Mouse (Mus musculus): ENCODE measurements at regions not wholly inside any gene's neighbourhood (a gene's known extent, or its start where the extent isn't known, plus 50 kb on each side); places are given as distances from the start of the nearest gene placed in this dataset.

DNA sequence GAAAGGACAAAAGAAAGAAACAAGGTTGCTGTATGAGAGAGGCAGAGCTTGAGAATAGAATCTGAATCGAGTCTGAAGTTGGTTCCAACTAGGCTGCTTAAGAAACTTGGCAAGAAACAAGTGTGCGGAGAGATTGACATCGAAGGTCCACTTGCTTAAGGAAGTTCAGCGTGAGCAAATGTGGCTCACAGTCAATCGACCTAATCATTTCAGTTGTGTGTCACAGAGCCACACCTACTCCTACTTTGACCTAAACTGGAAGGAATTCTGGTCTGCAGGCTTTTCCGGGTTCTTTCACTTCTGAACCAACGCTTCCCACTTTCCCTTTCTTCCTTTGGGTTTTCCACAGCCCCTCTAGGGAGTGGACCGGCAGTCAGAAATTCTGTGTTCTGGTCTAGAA, 313.8 kb upstream of the Ubash3b start:
- Histone ChIP-seq H3K27ac (peak overlapping the region; percentile 84), H3K9me3 (no peaks in the 10 kb centered on the region), H3K4me1 (peaks cover 24% of the 10 kb centered on the region), H3K36me3 (replicated peaks) (no peaks in the 10 kb centered on the region), H3K4me3 (no peak overlapping the region), H3K27me3 (ENCODE audit: poor library complexity, severe bottlenecking) (no peaks in the 10 kb centered on the region)
- 87% methylated on average over 8 of the region's 8 CpGs for WGBS
- DNase-seq (ENCODE audit: extremely low spot score, low spot score), result no peak

DNA sequence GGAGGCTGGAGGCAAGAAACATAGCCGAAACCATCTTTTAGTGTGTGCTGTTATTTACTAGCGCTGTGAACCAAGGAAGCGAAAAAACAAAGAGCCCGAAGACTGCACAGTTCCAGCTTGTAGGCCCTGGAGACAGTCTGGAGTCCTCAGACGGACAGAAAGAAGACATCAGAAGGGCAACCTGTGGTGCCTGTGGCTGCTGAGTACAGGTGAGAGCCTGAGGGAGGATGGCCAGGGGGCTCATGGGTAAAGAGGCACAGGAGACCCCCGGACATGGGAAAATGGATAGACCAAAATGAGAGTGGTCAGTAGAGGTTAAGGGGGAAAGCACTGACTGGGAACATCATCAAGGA, 313.4 kb upstream of the Ubash3b start:
- no peaks in the 10 kb centered on the region for H3K27me3 ChIP-seq (ENCODE audit: poor library complexity, severe bottlenecking)
- peaks cover 28% of the 10 kb centered on the region for H3K4me1 ChIP-seq
- no peaks in the 10 kb centered on the region for H3K9me3 ChIP-seq
- no peak for DNase-seq (ENCODE audit: extremely low spot score, low spot score)
- 71% methylated on average over 6 of the region's 6 CpGs for WGBS
- peak overlapping the region; percentile 84 for H3K27ac ChIP-seq
- peak overlapping the region; percentile 11; the same call in 1 of the 2 replicates for H3K4me3 ChIP-seq
- no peaks in the 10 kb centered on the region for H3K36me3 ChIP-seq (replicated peaks)

DNA sequence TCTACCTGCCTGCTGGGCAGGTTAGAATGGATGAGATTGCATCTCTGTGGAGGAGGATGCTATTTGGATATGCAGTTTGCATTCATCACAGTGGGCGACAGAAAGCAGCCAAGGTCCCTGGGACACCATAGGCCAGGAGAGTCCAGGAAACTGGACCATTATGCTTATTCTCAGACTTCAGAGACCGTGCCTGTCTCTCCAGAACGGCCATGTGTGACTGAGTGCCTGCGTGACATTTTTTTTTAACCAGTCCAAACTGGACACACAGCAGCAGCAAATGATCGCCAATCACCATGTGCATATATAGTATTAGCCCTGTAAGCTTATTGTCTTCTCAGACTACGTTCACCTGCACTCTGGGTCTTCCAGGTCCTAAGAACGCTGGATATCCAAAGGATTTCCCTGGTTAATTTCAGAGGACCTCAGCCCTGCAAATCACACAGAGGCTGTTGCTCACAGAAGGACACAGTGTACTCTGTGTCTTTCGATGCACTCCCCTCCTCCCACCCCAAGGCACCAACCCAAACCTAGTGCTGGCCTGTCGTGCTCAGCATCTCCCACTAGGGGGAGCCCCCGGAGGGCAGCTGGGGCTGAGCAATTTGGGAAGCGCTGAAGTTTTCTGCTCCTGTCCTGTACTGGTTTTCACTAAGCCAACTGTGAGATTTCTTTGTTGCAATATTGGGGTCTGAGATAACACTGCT, 312.9 kb upstream of the Ubash3b start:
- H3K4me3 ChIP-seq, result peak overlapping the region; percentile 11; the same call in 1 of the 2 replicates

DNA sequence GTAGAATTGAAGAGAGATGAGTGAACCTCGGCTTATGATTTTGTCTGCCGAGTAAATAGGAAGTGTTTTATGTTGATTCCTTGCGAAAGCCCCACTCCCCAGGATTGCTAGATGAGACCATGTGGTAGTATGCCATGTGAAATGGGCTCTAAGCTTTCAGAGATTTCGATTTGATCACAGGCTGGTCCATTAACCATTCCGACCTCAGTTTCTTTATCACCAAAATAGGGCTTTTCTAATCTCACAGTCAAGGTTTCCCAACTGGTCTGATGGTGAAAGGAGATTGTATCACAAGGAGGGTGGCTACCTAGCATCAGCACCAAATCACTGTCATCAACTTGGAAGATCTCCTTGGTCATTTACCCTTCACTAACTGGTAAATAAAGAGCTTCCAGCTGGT, 312.0 kb upstream of the Ubash3b start:
- DNase-seq (ENCODE audit: extremely low spot score, low spot score), result no peak
- H3K27ac ChIP-seq, result 0 out of 2 replicates have a peak overlapping the region, but pooled peaks have one; percentile 84
- H3K27me3 ChIP-seq (ENCODE audit: poor library complexity, severe bottlenecking), result no peaks in the 10 kb centered on the region
- H3K36me3 ChIP-seq (replicated peaks), result no peaks in the 10 kb centered on the region
- no peaks in the 10 kb centered on the region for H3K9me3 ChIP-seq
- H3K4me1 ChIP-seq, result peaks cover 31% of the 10 kb centered on the region
- H3K4me3 ChIP-seq, result no peak overlapping the region
- 90% methylated on average over 5 of the region's 5 CpGs for WGBS

More for the DNA sequence above, 312.9 kb upstream of the Ubash3b start:
- 47% methylated on average over 11 of the region's 11 CpGs for WGBS
- Histone ChIP-seq H3K4me1 (peaks cover 31% of the 10 kb centered on the region), H3K27ac (peak overlapping the region; percentile 84), H3K9me3 (no peaks in the 10 kb centered on the region), H3K27me3 (ENCODE audit: poor library complexity, severe bottlenecking) (no peaks in the 10 kb centered on the region), H3K36me3 (replicated peaks) (no peaks in the 10 kb centered on the region)
- peak; percentile 87 for DNase-seq (ENCODE audit: extremely low spot score, low spot score)

- no peaks in the 10 kb centered on the region for H3K27me3 ChIP-seq (ENCODE audit: poor library complexity, severe bottlenecking)
- peaks cover 31% of the 10 kb centered on the region for H3K4me1 ChIP-seq
- no peaks in the 10 kb centered on the region for H3K36me3 ChIP-seq (replicated peaks)
- no peaks in the 10 kb centered on the region for H3K9me3 ChIP-seq
- no peak for DNase-seq (ENCODE audit: extremely low spot score, low spot score)
- 91% methylated on average over 3 of the region's 3 CpGs for WGBS
- H3K27ac ChIP-seq, result no peak overlapping the region
- H3K4me3 ChIP-seq, result no peak overlapping the region
Observed at GRCm38 (mm10) chr9:41471345-41471744, 309.8 kb upstream of the Ubash3b start.

GRCm38 (mm10) chr9:41470010-41470409, 308.5 kb upstream of the Ubash3b start:
- H3K9me3 ChIP-seq, result no peaks in the 10 kb centered on the region
- peaks cover 23% of the 10 kb centered on the region for H3K4me1 ChIP-seq
- no peak for DNase-seq (ENCODE audit: extremely low spot score, low spot score)
- no peak overlapping the region for H3K4me3 ChIP-seq
- H3K27me3 ChIP-seq (ENCODE audit: poor library complexity, severe bottlenecking), result no peaks in the 10 kb centered on the region
- no peaks in the 10 kb centered on the region for H3K36me3 ChIP-seq (replicated peaks)
- H3K27ac ChIP-seq, result peak overlapping the region; percentile 2; the same call in 1 of the 2 replicates
- WGBS, result 74% methylated on average over 6 of the region's 6 CpGs

DNA sequence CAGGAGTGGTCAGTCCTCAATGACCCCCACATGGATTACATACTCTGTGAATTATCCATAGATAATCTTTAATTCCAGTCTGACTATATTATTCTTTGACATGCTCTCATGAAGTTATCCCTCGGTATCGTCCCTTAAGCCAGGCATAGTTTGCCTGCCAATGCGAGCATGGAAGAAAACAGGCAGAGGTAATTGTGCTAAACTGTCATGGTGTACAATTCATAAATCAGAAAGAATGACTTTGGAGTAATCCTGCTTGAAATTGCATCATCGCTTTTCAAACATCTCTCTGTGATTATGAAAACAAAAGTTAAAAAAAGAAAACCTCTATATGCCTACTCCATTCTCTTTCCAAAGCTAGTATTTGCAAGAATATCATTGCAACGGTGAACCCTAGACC, 307.9 kb upstream of the Ubash3b start:
- Histone ChIP-seq H3K9me3 (no peaks in the 10 kb centered on the region), H3K4me1 (peaks cover 20% of the 10 kb centered on the region), H3K27me3 (ENCODE audit: poor library complexity, severe bottlenecking) (no peaks in the 10 kb centered on the region), H3K36me3 (replicated peaks) (no peaks in the 10 kb centered on the region), H3K4me3 (no peak overlapping the region), H3K27ac (0 out of 2 replicates have a peak overlapping the region, but pooled peaks have one; percentile 2)
- 95% methylated on average over 5 of the region's 5 CpGs for WGBS
- DNase-seq (ENCODE audit: extremely low spot score, low spot score), result no peak

DNA sequence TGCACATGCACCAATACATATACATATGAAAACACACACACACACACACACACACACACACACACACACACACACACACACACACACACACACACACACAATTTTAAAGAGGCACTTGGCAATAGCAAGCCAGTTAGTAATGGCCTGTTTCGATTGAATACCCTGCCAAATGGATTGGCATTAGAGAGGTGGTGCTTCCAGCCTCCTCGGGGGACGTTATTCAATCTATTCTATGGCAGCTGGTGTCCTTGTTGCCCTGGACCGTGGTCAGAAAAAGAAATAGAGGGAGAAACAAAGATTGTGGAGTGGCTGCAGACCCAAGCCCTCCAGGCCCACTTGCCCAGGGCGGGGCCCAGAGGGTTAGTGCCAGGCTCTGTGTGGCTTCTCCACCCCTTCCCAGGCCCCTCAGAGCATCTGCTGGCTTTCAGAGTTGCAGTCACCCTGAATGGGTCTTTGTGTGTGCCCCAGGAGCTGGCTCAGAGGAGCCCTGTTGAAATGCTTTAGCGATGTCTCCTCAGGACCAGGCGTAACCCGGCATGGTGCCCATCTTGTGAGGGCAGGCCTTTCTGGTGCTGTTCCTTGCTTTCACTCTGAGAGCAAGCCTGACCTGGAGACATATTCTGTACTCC, 302.7 kb upstream of the Ubash3b start:
- 76% methylated on average over 8 of the region's 8 CpGs for WGBS
- no peak for DNase-seq (ENCODE audit: extremely low spot score, low spot score)
- no peaks in the 10 kb centered on the region for H3K9me3 ChIP-seq
- H3K27me3 ChIP-seq (ENCODE audit: poor library complexity, severe bottlenecking), result no peaks in the 10 kb centered on the region
- H3K36me3 ChIP-seq (replicated peaks), result 0 out of 2 replicates have a peak, but pooled peaks cover 4% of the 10 kb centered on the region
- H3K27ac ChIP-seq, result peak overlapping the region; percentile 67
- H3K4me3 ChIP-seq, result no peak overlapping the region
- peaks cover 21% of the 10 kb centered on the region for H3K4me1 ChIP-seq

GRCm38 (mm10) chr9:41461742-41462141, 300.2 kb upstream of the Ubash3b start:
- peak; percentile 88 for DNase-seq (ENCODE audit: extremely low spot score, low spot score)

GRCm38 (mm10) chr9:41460709-41461108, 299.2 kb upstream of the Ubash3b start:
- H3K4me1 ChIP-seq, result peaks cover 21% of the 10 kb centered on the region
- WGBS, result 85% methylated on average over 6 of the region's 6 CpGs

More at GRCm38 (mm10) chr9:41461742-41462141, 300.2 kb upstream of the Ubash3b start:
- Histone ChIP-seq H3K36me3 (replicated peaks) (0 out of 2 replicates have a peak, but pooled peaks cover 4% of the 10 kb centered on the region), H3K9me3 (no peaks in the 10 kb centered on the region), H3K27ac (peak overlapping the region; percentile 77), H3K4me1 (peaks cover 21% of the 10 kb centered on the region), H3K27me3 (ENCODE audit: poor library complexity, severe bottlenecking) (no peaks in the 10 kb centered on the region), H3K4me3 (no peak overlapping the region)
- WGBS, result 11% methylated on average over 11 of the region's 11 CpGs

GRCm38 (mm10) chr9:41457003-41457402, 295.5 kb upstream of the Ubash3b start:
- no peaks in the 10 kb centered on the region for H3K9me3 ChIP-seq
- peaks cover 11% of the 10 kb centered on the region for H3K4me1 ChIP-seq
- WGBS, result 95% methylated on average over 3 of the region's 3 CpGs
- no peak overlapping the region for H3K27ac ChIP-seq
- no peak overlapping the region for H3K4me3 ChIP-seq
- DNase-seq (ENCODE audit: extremely low spot score, low spot score), result no peak
- no peaks in the 10 kb centered on the region for H3K36me3 ChIP-seq (replicated peaks)
- no peaks in the 10 kb centered on the region for H3K27me3 ChIP-seq (ENCODE audit: poor library complexity, severe bottlenecking)

More at GRCm38 (mm10) chr9:41460709-41461108, 299.2 kb upstream of the Ubash3b start:
- no peak overlapping the region for H3K4me3 ChIP-seq
- H3K36me3 ChIP-seq (replicated peaks), result 0 out of 2 replicates have a peak, but pooled peaks cover 4% of the 10 kb centered on the region
- H3K27ac ChIP-seq, result 0 out of 2 replicates have a peak overlapping the region, but pooled peaks have one; percentile 77
- DNase-seq (ENCODE audit: extremely low spot score, low spot score), result no peak
- H3K27me3 ChIP-seq (ENCODE audit: poor library complexity, severe bottlenecking), result no peaks in the 10 kb centered on the region
- H3K9me3 ChIP-seq, result no peaks in the 10 kb centered on the region

DNA sequence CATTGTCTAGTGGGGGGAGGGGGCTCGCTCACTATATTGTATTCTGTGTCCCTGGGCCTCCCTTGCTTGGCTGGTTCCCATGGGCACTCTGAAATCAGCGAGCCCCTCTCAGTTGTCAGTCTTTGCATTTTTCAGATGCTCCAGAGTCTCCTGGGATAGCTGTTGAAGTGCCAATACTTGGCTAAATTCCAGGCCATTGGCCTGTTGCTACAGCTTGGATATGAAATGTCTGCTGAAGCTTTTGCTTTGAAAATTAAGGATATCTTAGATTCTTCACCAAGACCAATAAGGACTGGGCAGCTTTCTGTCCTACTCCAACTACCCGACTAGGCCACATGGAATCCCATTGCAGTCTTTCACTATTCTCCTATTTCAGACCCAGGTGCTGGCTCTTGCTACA, 290.2 kb upstream of the Ubash3b start:
- Histone ChIP-seq H3K4me1 (peaks cover 31% of the 10 kb centered on the region), H3K9me3 (no peaks in the 10 kb centered on the region), H3K4me3 (no peak overlapping the region), H3K36me3 (replicated peaks) (no peaks in the 10 kb centered on the region), H3K27me3 (ENCODE audit: poor library complexity, severe bottlenecking) (no peaks in the 10 kb centered on the region), H3K27ac (peak overlapping the region; percentile 35; the same call in 1 of the 2 replicates)
- 83% methylated on average over 3 of the region's 3 CpGs for WGBS
- DNase-seq (ENCODE audit: extremely low spot score, low spot score), result no peak

DNA sequence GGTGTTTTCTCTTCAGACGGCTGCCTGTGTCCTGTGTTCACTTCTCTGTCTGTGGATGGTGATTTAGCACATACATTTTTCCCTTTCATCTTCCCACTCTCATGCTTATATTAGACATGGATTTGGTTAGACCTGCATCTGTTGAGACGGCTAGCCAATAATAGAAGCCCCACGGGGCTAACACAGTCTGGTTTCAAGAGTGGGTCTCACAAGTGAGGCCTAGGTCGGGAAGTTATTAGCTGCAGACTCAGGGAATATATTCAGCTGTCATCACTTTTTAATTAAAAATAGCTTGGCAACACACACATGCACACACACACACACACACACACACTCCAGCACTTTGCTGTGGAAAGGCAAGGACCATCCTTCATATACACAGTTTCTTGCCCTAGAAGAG, 287.7 kb upstream of the Ubash3b start:
- Histone ChIP-seq H3K27me3 (ENCODE audit: poor library complexity, severe bottlenecking) (no peaks in the 10 kb centered on the region), H3K4me1 (peaks cover 38% of the 10 kb centered on the region), H3K27ac (0 out of 2 replicates have a peak overlapping the region, but pooled peaks have one; percentile 27), H3K4me3 (no peak overlapping the region), H3K36me3 (replicated peaks) (no peaks in the 10 kb centered on the region), H3K9me3 (no peaks in the 10 kb centered on the region)
- WGBS, result 82% methylated on average over 4 of the region's 4 CpGs
- DNase-seq (ENCODE audit: extremely low spot score, low spot score), result no peak

Measured in forebrain, embryonic 10.5 days (tissue).